Mouse (Mus musculus) heart, postnatal 0 days (tissue): ENCODE measurements around the gene Slc39a13. TPM values are rescaled to one million over a fixed set of nuclear protein-coding genes. Genes with fewer than 3 reads are reported as not detected.

ENCODE experiments used
- ATAC-seq: fragments of 200-750 bp; cut with Nextera tagmentation; 2 replicates; pipeline ENCODE4 v1.8.0; 2017; ENCODE audit warnings: low read depth, moderate number of reproducible peaks, moderate library complexity; ENCODE audit not compliant: insufficient read depth
- DNase-seq: peaks from one replicate; pipeline ENCODE4 v3.0.0-alpha.2; 2016; ENCODE audit warnings: low spot score
- H3K27ac ChIP-seq: fragments of 300-500 bp; sonication (generic); 2 replicates; pipeline ENCODE4 v1.5.1; 2014; ENCODE audit warnings: low read depth, mild to moderate bottlenecking
- H3K27me3 ChIP-seq: fragments of 300-500 bp; sonication (generic); 2 replicates; pipeline ENCODE4 v1.6.1; 2014; ENCODE audit warnings: low read length, mixed read lengths; ENCODE audit not compliant: control insufficient read depth, insufficient read depth
- H3K36me3 ChIP-seq: fragments of 300-500 bp; sonication (generic); replicated peaks from 2 replicates; pipeline ENCODE4 v1.6.1; 2014; ENCODE audit warnings: low read length, mixed read lengths; ENCODE audit not compliant: control insufficient read depth, insufficient read depth
- H3K4me1 ChIP-seq: fragments of 300-500 bp; sonication (generic); 2 replicates; pipeline ENCODE4 v1.6.1; 2014; ENCODE audit warnings: antibody characterized with exemption; ENCODE audit not compliant: control insufficient read depth, insufficient read depth
- H3K4me2 ChIP-seq: fragments of 300-500 bp; sonication (generic); 2 replicates; pipeline ENCODE4 v1.6.1; 2014; ENCODE audit warnings: low read depth, mild to moderate bottlenecking, low read length, moderate library complexity
- H3K4me3 ChIP-seq: fragments of 300-500 bp; sonication (generic); 2 replicates; pipeline ENCODE4 v1.5.1; 2014; ENCODE audit warnings: low read depth, low read length
- H3K9ac ChIP-seq: fragments of 300-500 bp; sonication (generic); replicated peaks from 2 replicates; pipeline ENCODE4 v1.6.1; 2014; ENCODE audit warnings: low read depth, low read length, mixed read lengths
- H3K9me3 ChIP-seq: fragments of 300-500 bp; sonication (generic); replicated peaks from 2 replicates; pipeline ENCODE4 v1.6.1; 2016; ENCODE audit warnings: low read length; ENCODE audit not compliant: control insufficient read depth
- CTCF ChIP-seq: IDR thresholded peaks from 2 replicates; pipeline ENCODE4 v1.5.1; 2016; ENCODE audit warnings: antibody characterized with exemption, control low read depth, low read depth
- EP300 ChIP-seq: IDR thresholded peaks from 2 replicates; pipeline ENCODE4 v1.6.1; 2016; ENCODE audit warnings: antibody characterized with exemption, low read depth
- WGBS: fragments of 180-500 bp; shearing (Covaris S2); extraction: QIAGEN DNeasy Blood & Tissue Kit; methylation state at CpG from one replicate; pipeline ENCODE4 v1.1.7; 2014; 5-methylcytosine and 5-hydroxymethylcytosine counted together
- polyA plus RNA-seq: library from polyadenylated mRNA; unstranded; fragments of >200 nt; fragmentation: Nextera tagmentation; extraction: Ambion mirVana; gene quantifications from 2 replicates; pipeline ENCODE4 v1.2.1, GENCODE M21; 2015
- total RNA-seq: library from RNA; depleted of rRNA; stranded (reverse); fragments of >200 nt; gene quantifications from 2 replicates; pipeline ENCODE4 v1.2.3, GENCODE M21; 2014; ENCODE audit warnings: low replicate concordance; rRNA removed

Slc39a13 gene
- total and polyA plus RNA-seq, 2 experiments from 2014 or later = 37.9 to 105 TPM

GRCm38 (mm10) chr2:91019911-91020310 is 50.3 kb downstream of the Slc39a13 start:
- Histone ChIP-seq H3K4me3 (no peak overlapping the region), H3K36me3 (peaks cover 36% of the 10 kb centered on the region), H3K9ac (no peak overlapping the region), H3K27ac (no peak overlapping the region), H3K9me3 (no peaks in the 10 kb centered on the region), H3K27me3 (no peaks in the 10 kb centered on the region), H3K4me2 (no peak overlapping the region), H3K4me1 (no peaks in the 10 kb centered on the region)
- DNase-seq (no peak), ATAC-seq (no peak)
- WGBS = 91% methylated on average over 3 of the region's 3 CpGs
- TF ChIP-seq CTCF = no peak
- TF ChIP-seq EP300 = no peak

- WGBS = 71% methylated on average over 8 of the region's 8 CpGs
- no peak for ATAC-seq
- peaks cover 53% of the 10 kb centered on the region for H3K36me3 ChIP-seq
Measured at GRCm38 (mm10) chr2:91018061-91018788, 52.0 kb downstream of the Slc39a13 start.

GRCm38 (mm10) chr2:91015386-91015785 is 54.8 kb downstream of the Slc39a13 start:
- H3K4me3 ChIP-seq = no peak overlapping the region
- H3K4me1 ChIP-seq = no peaks in the 10 kb centered on the region
- no peaks in the 10 kb centered on the region for H3K9me3 ChIP-seq
- TF ChIP-seq EP300 (no peak), CTCF (no peak)
- H3K27ac ChIP-seq = no peak overlapping the region
- 78% methylated on average over 4 of the region's 4 CpGs for WGBS
- no peaks in the 10 kb centered on the region for H3K27me3 ChIP-seq
- ATAC-seq (no peak), DNase-seq (no peak)
- H3K9ac ChIP-seq = no peak overlapping the region
- no peak overlapping the region for H3K4me2 ChIP-seq
- H3K36me3 ChIP-seq = peaks cover 71% of the 10 kb centered on the region

More at GRCm38 (mm10) chr2:91018061-91018788, 52.0 kb downstream of the Slc39a13 start:
- Histone ChIP-seq H3K9me3 (no peaks in the 10 kb centered on the region), H3K9ac (no peak overlapping the region), H3K4me3 (no peak overlapping the region), H3K4me2 (no peak overlapping the region), H3K4me1 (no peaks in the 10 kb centered on the region), H3K27ac (0 out of 2 replicates have a peak overlapping the region, but pooled peaks have one; percentile 2), H3K27me3 (no peaks in the 10 kb centered on the region)
- TF ChIP-seq EP300 (no peak), CTCF (peak; percentile 34)
- no peak for DNase-seq

GRCm38 (mm10) chr2:91013881-91014280 is 56.3 kb downstream of the Slc39a13 start:
- no peak for TF ChIP-seq CTCF
- TF ChIP-seq EP300 = no peak
- ATAC-seq = no peak
- no peak overlapping the region for H3K9ac ChIP-seq
- no peaks in the 10 kb centered on the region for H3K27me3 ChIP-seq
- H3K9me3 ChIP-seq = no peaks in the 10 kb centered on the region
- no peak overlapping the region for H3K4me2 ChIP-seq
- 89% methylated on average over 2 of the region's 2 CpGs for WGBS
- H3K36me3 ChIP-seq = peaks cover 80% of the 10 kb centered on the region
- DNase-seq = no peak
- H3K4me3 ChIP-seq = no peak overlapping the region
- H3K4me1 ChIP-seq = no peaks in the 10 kb centered on the region
- H3K27ac ChIP-seq = no peak overlapping the region

Other genes starting within 250 kb of the Slc39a13 start
- 181 and 206 TPM in 2 replicates for gene Mtch2, start 223.3 kb downstream of the Slc39a13 start, total RNA-seq
- 246 and 266 TPM in 2 replicates for gene Mtch2, start 223.3 kb downstream of the Slc39a13 start, polyA plus RNA-seq
- gene C1qtnf4, start 184.6 kb downstream of the Slc39a13 start, total RNA-seq = 15.5 and 18.7 TPM in 2 replicates
- 23.7 and 28.1 TPM in 2 replicates for gene C1qtnf4, start 184.6 kb downstream of the Slc39a13 start, polyA plus RNA-seq
- 19.5 and 28.3 TPM in 2 replicates for gene Kbtbd4, start 165.7 kb downstream of the Slc39a13 start, total RNA-seq
- 16.4 and 17.8 TPM in 2 replicates for gene Kbtbd4, start 165.7 kb downstream of the Slc39a13 start, polyA plus RNA-seq
- gene Ndufs3, start 165.6 kb downstream of the Slc39a13 start, total RNA-seq = 556 and 596 TPM in 2 replicates
- gene Ndufs3, start 165.6 kb downstream of the Slc39a13 start, polyA plus RNA-seq = 620 and 652 TPM in 2 replicates
- 85.6 and 113 TPM in 2 replicates for gene Celf1, start 130.0 kb downstream of the Slc39a13 start, total RNA-seq
- 63.9 and 72.6 TPM in 2 replicates for gene Celf1, start 130.0 kb downstream of the Slc39a13 start, polyA plus RNA-seq
- gene Rapsn, start 34.8 kb downstream of the Slc39a13 start, total RNA-seq = 50.0 and 62.0 TPM in 2 replicates
- gene Rapsn, start 34.8 kb downstream of the Slc39a13 start, polyA plus RNA-seq = 29.4 and 32.6 TPM in 2 replicates
- 172 and 264 TPM in 2 replicates for gene Psmc3, start 16.4 kb downstream of the Slc39a13 start, total RNA-seq
- gene Psmc3, start 16.4 kb downstream of the Slc39a13 start, polyA plus RNA-seq = 296 and 300 TPM in 2 replicates
- 2.5 and 21.3 TPM in 2 replicates for gene Spi1, start 12.0 kb upstream of the Slc39a13 start, total RNA-seq
- gene Spi1, start 12.0 kb upstream of the Slc39a13 start, polyA plus RNA-seq = 3.1 and 3.2 TPM in 2 replicates
- gene Mybpc3, start 47.7 kb upstream of the Slc39a13 start, total RNA-seq = 2,256 and 2,313 TPM in 2 replicates
- 1,065 and 1,207 TPM in 2 replicates for gene Mybpc3, start 47.7 kb upstream of the Slc39a13 start, polyA plus RNA-seq
- 2.1 and 4.3 TPM in 2 replicates for gene Madd, start 113.4 kb upstream of the Slc39a13 start, total RNA-seq
- 2.4 TPM in 2 replicates for gene Madd, start 113.4 kb upstream of the Slc39a13 start, polyA plus RNA-seq
- gene Nr1h3, start 132.4 kb upstream of the Slc39a13 start, total RNA-seq = 3.6 and 9.8 TPM in 2 replicates
- gene Nr1h3, start 132.4 kb upstream of the Slc39a13 start, polyA plus RNA-seq = 2.0 and 2.6 TPM in 2 replicates
- gene Acp2, start 132.5 kb upstream of the Slc39a13 start, total RNA-seq = 20.3 and 22.0 TPM in 2 replicates
- 11.2 and 11.8 TPM in 2 replicates for gene Acp2, start 132.5 kb upstream of the Slc39a13 start, polyA plus RNA-seq
- gene Ddb2, start 166.6 kb upstream of the Slc39a13 start, total RNA-seq = 2.2 and 6.0 TPM in 2 replicates
- 4.7 and 6.0 TPM in 2 replicates for gene Ddb2, start 166.6 kb upstream of the Slc39a13 start, polyA plus RNA-seq
- 104 and 128 TPM in 2 replicates for gene Pacsin3, start 185.5 kb upstream of the Slc39a13 start, total RNA-seq
- gene Pacsin3, start 185.5 kb upstream of the Slc39a13 start, polyA plus RNA-seq = 58.7 and 59.9 TPM in 2 replicates
- 49.9 and 56.5 TPM in 2 replicates for gene Arfgap2, start 194.6 kb upstream of the Slc39a13 start, total RNA-seq
- 53.0 and 56.3 TPM in 2 replicates for gene Arfgap2, start 194.6 kb upstream of the Slc39a13 start, polyA plus RNA-seq